Mouse (Mus musculus) kidney, embryonic 14.5 days (tissue): ENCODE data around the gene Tmem131. TPM values are rescaled to one million over a fixed set of nuclear protein-coding genes. Genes with fewer than 3 reads are reported as not detected.
"Not testable (repeated sequence)": the region's sequence is repeated elsewhere in the genome, so short reads cannot be mapped to it uniquely, and the experiment has no call there.

Experiments used
- ATAC-seq: fragments of 200-750 bp; cut with Nextera tagmentation; 2 replicates; pipeline ENCODE4 v1.8.0; 2017; ENCODE audit warnings: moderate number of reproducible peaks, mild to moderate bottlenecking, moderate TSS enrichment, moderate library complexity; ENCODE audit not compliant: low FRiP score, low TSS enrichment
- H3K27ac ChIP-seq: fragments of 300-500 bp; sonication (generic); 2 replicates; pipeline ENCODE4 v1.5.1; 2014; ENCODE audit warnings: low read depth, mild to moderate bottlenecking, low read length, moderate library complexity, mixed read lengths
- H3K27me3 ChIP-seq: fragments of 300-500 bp; sonication (generic); 2 replicates; pipeline ENCODE4 v1.6.1; 2014; ENCODE audit warnings: mild to moderate bottlenecking, low read length; ENCODE audit not compliant: control insufficient read depth, insufficient read depth
- H3K36me3 ChIP-seq: fragments of 300-500 bp; sonication (generic); 2 replicates; pipeline ENCODE4 v1.6.1; 2014; ENCODE audit warnings: low read length, mixed read lengths; ENCODE audit not compliant: control insufficient read depth, insufficient read depth
- H3K4me1 ChIP-seq: fragments of 300-500 bp; sonication (generic); 2 replicates; pipeline ENCODE4 v1.6.1; 2014; ENCODE audit warnings: low read length, mixed read lengths; ENCODE audit not compliant: control insufficient read depth, insufficient read depth
- H3K4me2 ChIP-seq: fragments of 300-500 bp; sonication (generic); replicated peaks from 2 replicates; pipeline ENCODE4 v1.6.1; 2014; ENCODE audit warnings: low read depth, mild to moderate bottlenecking, low read length
- H3K4me3 ChIP-seq: fragments of 300-500 bp; sonication (generic); 2 replicates; pipeline ENCODE4 v1.5.1; 2014; ENCODE audit warnings: mild to moderate bottlenecking, low read length
- H3K9ac ChIP-seq: fragments of 300-500 bp; sonication (generic); 2 replicates; pipeline ENCODE4 v1.6.1; 2014; ENCODE audit warnings: low read depth, mild to moderate bottlenecking, low read length, moderate library complexity
- H3K9me3 ChIP-seq: fragments of 300-500 bp; sonication (generic); 2 replicates; pipeline ENCODE4 v1.6.1; 2016; ENCODE audit warnings: low read length; ENCODE audit not compliant: control insufficient read depth
- WGBS: fragments of 180-500 bp; shearing (Covaris S2); extraction: QIAGEN DNeasy Blood & Tissue Kit; methylation state at CpG from one replicate; pipeline ENCODE4 v1.1.7; 2014; 5-methylcytosine and 5-hydroxymethylcytosine counted together
- polyA plus RNA-seq: library from polyadenylated mRNA; unstranded; fragments of >200 nt; fragmentation: Nextera tagmentation; extraction: Ambion mirVana; gene quantifications from 2 replicates; pipeline ENCODE4 v1.2.1, GENCODE M21; 2014

Gene Tmem131
- polyA plus RNA-seq, 1 experiment from 2014 or later = 22.1 TPM

- no peaks in the 10 kb centered on the region for H3K36me3 ChIP-seq
- no peak overlapping the region for H3K4me2 ChIP-seq
- H3K27ac ChIP-seq = no peak overlapping the region
- peaks cover 4% of the 10 kb centered on the region for H3K4me1 ChIP-seq
- H3K27me3 ChIP-seq = no peaks in the 10 kb centered on the region
- no peak overlapping the region for H3K9ac ChIP-seq
- no peak for ATAC-seq
- H3K4me3 ChIP-seq = no peak overlapping the region
- H3K9me3 ChIP-seq = no peaks in the 10 kb centered on the region
- WGBS = 95% methylated on average over 5 of the region's 5 CpGs
Observed at GRCm38 (mm10) chr1:36915200-36915580, 28.3 kb downstream of the Tmem131 start.

GRCm38 (mm10) chr1:36914455-36915199, 28.8 kb downstream of the Tmem131 start:
- no peak overlapping the region for H3K9ac ChIP-seq
- H3K4me1 ChIP-seq = no peaks in the 10 kb centered on the region
- H3K27ac ChIP-seq = no peak overlapping the region
- no peak for ATAC-seq
- no peaks in the 10 kb centered on the region for H3K27me3 ChIP-seq
- no peaks in the 10 kb centered on the region for H3K9me3 ChIP-seq
- no peaks in the 10 kb centered on the region for H3K36me3 ChIP-seq
- H3K4me3 ChIP-seq = no peak overlapping the region
- 34% methylated on average over 7 of the region's 7 CpGs for WGBS
- no peak overlapping the region for H3K4me2 ChIP-seq

- no peaks in the 10 kb centered on the region for H3K36me3 ChIP-seq
- H3K4me2 ChIP-seq = no peak overlapping the region
- no peaks in the 10 kb centered on the region for H3K4me1 ChIP-seq
- H3K9me3 ChIP-seq = no peaks in the 10 kb centered on the region
- no peak overlapping the region for H3K9ac ChIP-seq
- H3K4me3 ChIP-seq = no peak overlapping the region
- WGBS = 82% methylated on average over 7 of the region's 7 CpGs
- no peak for ATAC-seq
- H3K27ac ChIP-seq = no peak overlapping the region
- H3K27me3 ChIP-seq = no peaks in the 10 kb centered on the region
Observed at GRCm38 (mm10) chr1:36913806-36914205, 29.7 kb downstream of the Tmem131 start.

- Histone ChIP-seq H3K36me3 (no peaks in the 10 kb centered on the region), H3K4me1 (no peaks in the 10 kb centered on the region), H3K9ac (no peak overlapping the region), H3K9me3 (no peaks in the 10 kb centered on the region), H3K27me3 (no peaks in the 10 kb centered on the region), H3K4me3 (no peak overlapping the region), H3K4me2 (no peak overlapping the region), H3K27ac (no peak overlapping the region)
- no peak for ATAC-seq
- 94% methylated on average over 1 of the region's 1 CpGs for WGBS
Observed at GRCm38 (mm10) chr1:36912239-36912638, 31.2 kb downstream of the Tmem131 start.

- Histone ChIP-seq H3K27me3 (no peaks in the 10 kb centered on the region), H3K36me3 (no peaks in the 10 kb centered on the region), H3K9ac (no peak overlapping the region), H3K27ac (no peak overlapping the region), H3K4me2 (no peak overlapping the region), H3K4me1 (no peaks in the 10 kb centered on the region), H3K9me3 (no peaks in the 10 kb centered on the region), H3K4me3 (no peak overlapping the region)
- WGBS = 89% methylated on average over 3 of the region's 3 CpGs
- ATAC-seq = no peak
Observed at GRCm38 (mm10) chr1:36911603-36912002, 31.9 kb downstream of the Tmem131 start.

GRCm38 (mm10) chr1:36910397-36910796, 33.1 kb downstream of the Tmem131 start:
- 88% methylated on average over 5 of the region's 5 CpGs for WGBS
- H3K27ac ChIP-seq = no peak overlapping the region
- H3K27me3 ChIP-seq = no peaks in the 10 kb centered on the region
- no peaks in the 10 kb centered on the region for H3K36me3 ChIP-seq
- H3K9ac ChIP-seq = no peak overlapping the region
- no peaks in the 10 kb centered on the region for H3K9me3 ChIP-seq
- no peak overlapping the region for H3K4me3 ChIP-seq
- H3K4me2 ChIP-seq = no peak overlapping the region
- H3K4me1 ChIP-seq = no peaks in the 10 kb centered on the region
- ATAC-seq = no peak

GRCm38 (mm10) chr1:36909965-36910364, 33.5 kb downstream of the Tmem131 start:
- not testable (repeated sequence) for H3K27me3 ChIP-seq, ATAC-seq, H3K4me3 ChIP-seq, H3K9me3 ChIP-seq, H3K4me1 ChIP-seq, H3K27ac ChIP-seq, H3K4me2 ChIP-seq, H3K9ac ChIP-seq, H3K36me3 ChIP-seq
- 83% methylated on average over 7 of the region's 7 CpGs for WGBS

- H3K4me1 ChIP-seq = no peaks in the 10 kb centered on the region
- no peak overlapping the region for H3K4me3 ChIP-seq
- no peaks in the 10 kb centered on the region for H3K27me3 ChIP-seq
- H3K4me2 ChIP-seq = no peak overlapping the region
- H3K9me3 ChIP-seq = no peaks in the 10 kb centered on the region
- no peaks in the 10 kb centered on the region for H3K36me3 ChIP-seq
- no peak for ATAC-seq
- WGBS = 89% methylated on average over 3 of the region's 3 CpGs
- H3K27ac ChIP-seq = no peak overlapping the region
- H3K9ac ChIP-seq = no peak overlapping the region
Observed at GRCm38 (mm10) chr1:36905216-36905615, 38.2 kb downstream of the Tmem131 start.

- ATAC-seq = no peak
- H3K4me3 ChIP-seq = no peak overlapping the region
- no peak overlapping the region for H3K4me2 ChIP-seq
- H3K4me1 ChIP-seq = no peaks in the 10 kb centered on the region
- 74% methylated on average over 6 of the region's 6 CpGs for WGBS
- no peak overlapping the region for H3K27ac ChIP-seq
- no peak overlapping the region for H3K9ac ChIP-seq
- H3K27me3 ChIP-seq = no peaks in the 10 kb centered on the region
- H3K9me3 ChIP-seq = no peaks in the 10 kb centered on the region
- H3K36me3 ChIP-seq = no peaks in the 10 kb centered on the region
Observed at GRCm38 (mm10) chr1:36904489-36904888, 39.0 kb downstream of the Tmem131 start.
